Comparison of ENCODE assay signal across 8 mouse cellular contexts in the genomic region with DNA sequence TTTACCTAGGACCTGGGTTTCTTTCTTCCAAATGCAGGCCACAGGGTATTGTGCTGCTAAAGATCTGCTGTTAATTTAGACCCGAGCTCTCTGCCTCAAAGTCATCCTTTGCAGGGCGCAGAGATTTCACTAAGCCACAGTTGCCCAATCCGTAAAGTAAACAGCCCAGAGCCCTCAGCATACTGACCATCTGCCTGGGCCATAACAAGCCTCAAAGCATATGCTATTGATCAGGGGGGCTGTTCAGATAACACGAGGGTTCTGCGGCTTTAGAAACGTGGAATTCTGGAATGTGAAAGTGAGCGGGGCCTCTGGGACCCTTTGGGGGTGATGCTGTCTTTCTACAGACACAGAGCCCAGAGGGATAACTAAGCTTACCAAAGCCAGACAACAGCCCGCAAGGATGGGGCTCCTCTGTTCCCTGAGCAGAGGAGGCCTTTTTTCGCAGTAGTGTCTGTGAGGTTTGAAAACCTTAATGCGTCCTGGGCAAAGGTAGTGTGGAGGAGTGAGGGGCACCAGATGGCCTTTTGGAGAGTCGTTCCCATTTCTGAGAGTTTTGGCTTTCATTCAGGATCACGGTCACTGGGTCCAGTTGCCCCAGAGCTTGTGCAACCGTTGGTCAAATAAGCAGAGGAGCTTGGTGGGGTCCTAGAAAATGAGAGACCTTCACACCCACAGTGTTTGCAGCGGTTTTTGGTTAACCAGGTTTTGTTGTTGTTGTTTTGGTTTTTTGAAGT.
A peak's percentile ranks its signal among the peaks of the same experiment; 100 is the strongest.
DNase-seq lines count a peak whose midpoint lies in the region; ATAC-seq and TF ChIP-seq lines count a peak whose summit lies in the region.

No protein-coding gene starts in this region.

- peak overlapping the region; percentile 47 for H3K4me3 ChIP-seq in lung, embryonic 14.5 days (ENCODE audit: low read depth, low read length)
- H3K4me3 ChIP-seq in embryonic facial prominence, embryonic 12.5 days = peak overlapping the region; percentile 61
- H3K4me3 ChIP-seq in limb, embryonic 11.5 days (ENCODE audit: low read depth, low read length) = peak overlapping the region; percentile 36
- H3K4me3 ChIP-seq in neural tube, embryonic 15.5 days (replicated peaks) = peak overlapping the region; percentile 54

- H3K27ac ChIP-seq in lung, embryonic 14.5 days (ENCODE audit: low read depth) = peak overlapping the region; percentile 91
- H3K27ac ChIP-seq in embryonic facial prominence, embryonic 12.5 days = peak overlapping the region; percentile 98
- H3K27ac ChIP-seq in limb, embryonic 11.5 days (replicated peaks; ENCODE audit: low read depth, low read length) = peak overlapping the region; percentile 76
- peak overlapping the region; percentile 60; the same call in 1 of the 2 replicates for H3K27ac ChIP-seq in neural tube, embryonic 15.5 days (replicated peaks)

- peaks cover 33% of the 10 kb centered on the region for H3K4me1 ChIP-seq in lung, embryonic 14.5 days (ENCODE audit: insufficient read depth)
- H3K4me1 ChIP-seq in embryonic facial prominence, embryonic 12.5 days = peaks cover 56% of the 10 kb centered on the region
- H3K4me1 ChIP-seq in limb, embryonic 11.5 days (ENCODE audit: control insufficient read depth, insufficient read depth, low read length) = peaks cover 28% of the 10 kb centered on the region
- peaks cover 34% of the 10 kb centered on the region for H3K4me1 ChIP-seq in neural tube, embryonic 15.5 days

- H3K4me2 ChIP-seq in lung, embryonic 14.5 days = peak overlapping the region; percentile 72
- H3K4me2 ChIP-seq in embryonic facial prominence, embryonic 12.5 days (replicated peaks) = peak overlapping the region; percentile 70
- peak overlapping the region; percentile 60 for H3K4me2 ChIP-seq in limb, embryonic 11.5 days (ENCODE audit: low read depth, severe bottlenecking)
- H3K4me2 ChIP-seq in neural tube, embryonic 15.5 days = peak overlapping the region; percentile 81

- H3K27me3 ChIP-seq in lung, embryonic 14.5 days (ENCODE audit: insufficient read depth, low read length) = no peaks in the 10 kb centered on the region
- no peaks in the 10 kb centered on the region for H3K27me3 ChIP-seq in embryonic facial prominence, embryonic 12.5 days
- no peaks in the 10 kb centered on the region for H3K27me3 ChIP-seq in limb, embryonic 11.5 days (ENCODE audit: control insufficient read depth, insufficient read depth, low read length)
- H3K27me3 ChIP-seq in neural tube, embryonic 15.5 days (replicated peaks) = no peaks in the 10 kb centered on the region

- H3K9ac ChIP-seq in lung, embryonic 14.5 days = peak overlapping the region; percentile 67
- H3K9ac ChIP-seq in embryonic facial prominence, embryonic 12.5 days = peak overlapping the region; percentile 74
- H3K9ac ChIP-seq in limb, embryonic 11.5 days (ENCODE audit: low read length) = peak overlapping the region; percentile 68
- peak overlapping the region; percentile 74 for H3K9ac ChIP-seq in neural tube, embryonic 15.5 days (replicated peaks)

- peak; percentile 14; the same call in 1 of the 2 replicates for ATAC-seq in lung, embryonic 14.5 days (ENCODE audit: insufficient read depth)
- peak; percentile 2; the same call in 1 of the 2 replicates for ATAC-seq in embryonic facial prominence, embryonic 12.5 days (ENCODE audit: insufficient number of reproducible peaks, insufficient read depth, low FRiP score, low TSS enrichment)
- ATAC-seq in limb, embryonic 11.5 days (ENCODE audit: insufficient number of reproducible peaks, low FRiP score, low TSS enrichment, low read depth) = no peak
- ATAC-seq in neural tube, embryonic 15.5 days (ENCODE audit: low FRiP score) = peak; percentile 36; the same call in 1 of the 2 replicates

- peaks cover 7% of the 10 kb centered on the region; the same call in 1 of the 2 replicates for H3K36me3 ChIP-seq in lung, embryonic 14.5 days (ENCODE audit: insufficient read depth)
- no peaks in the 10 kb centered on the region for H3K36me3 ChIP-seq in embryonic facial prominence, embryonic 12.5 days
- no peaks in the 10 kb centered on the region for H3K36me3 ChIP-seq in limb, embryonic 11.5 days (ENCODE audit: control insufficient read depth, insufficient read depth, low read length)
- H3K36me3 ChIP-seq in neural tube, embryonic 15.5 days = no peaks in the 10 kb centered on the region

- peaks cover under 1% of the 10 kb centered on the region; the same call in 1 of the 2 replicates for H3K9me3 ChIP-seq in lung, embryonic 14.5 days (ENCODE audit: low read depth, low read length)
- H3K9me3 ChIP-seq in embryonic facial prominence, embryonic 12.5 days = 0 out of 2 replicates have a peak, but pooled peaks cover under 1% of the 10 kb centered on the region
- no peaks in the 10 kb centered on the region; the same call in 1 of the 2 replicates for H3K9me3 ChIP-seq in limb, embryonic 11.5 days (ENCODE audit: control insufficient read depth, low read length)
- H3K9me3 ChIP-seq in neural tube, embryonic 15.5 days (replicated peaks) = no peaks in the 10 kb centered on the region

- TF ChIP-seq CTCF in lung, embryonic 14.5 days (IDR thresholded peaks at IDR 0.05; ENCODE audit: low read depth) = no peak

- peak; percentile 57 for DNase-seq in lung, embryonic 14.5 days
- DNase-seq in lung, postnatal 10 days = no peak
- DNase-seq in limb, embryonic 11.5 days (ENCODE audit: low spot score) = peak; percentile 63
- DNase-seq in adrenal gland, adult 2 months = no peak
- DNase-seq in B cell, adult 2 months = no peak
- DNase-seq in left cerebral cortex, adult 18-20 months (ENCODE audit: low spot score in 2 of 2) = no peak

- 13% methylated on average over 14 of the region's 14 CpGs for WGBS in lung, embryonic 14.5 days
- 5% methylated on average over 14 of the region's 14 CpGs for WGBS in embryonic facial prominence, embryonic 12.5 days
- WGBS in limb, embryonic 11.5 days = 5% methylated on average over 14 of the region's 14 CpGs
- 16% methylated on average over 14 of the region's 14 CpGs for WGBS in neural tube, embryonic 15.5 days

Comparison
In these comparisons a context has a peak if more than half of its experiments do, and no peak if none do; other contexts are left out.
1. DNase-seq: peak in lung, embryonic 14.5 days (single experiment) and limb, embryonic 11.5 days (single experiment); none in lung, postnatal 10 days (single experiment), adrenal gland, adult 2 months (single experiment), B cell, adult 2 months (0 of 2) and left cerebral cortex, adult 18-20 months (0 of 2).
2. Peak in every context shown above with its lines, with median percentiles within 50 percentile points of each other: H3K27ac ChIP-seq, H3K4me2 ChIP-seq, H3K4me3 ChIP-seq and H3K9ac ChIP-seq.